Mouse (Mus musculus) neutrophil, adult 65 days (primary cell): ENCODE measurements around the gene Fam241a. TPM values are rescaled to one million over a fixed set of nuclear protein-coding genes. Genes with fewer than 3 reads are reported as not detected.

Experiments
- total RNA-seq: library from RNA; stranded (reverse); gene quantifications from 2 replicates; pipeline ENCODE4 v1.2.4, GENCODE M21; 2023

Fam241a gene
- 23.1 and 28.2 TPM in 2 replicates for total RNA-seq

GRCm38 (mm10) chr3:127895792-127896541 lies at the start of gene Fam241a:
Fam241a (minus strand) TSS chr3:127896324.

GRCm38 (mm10) chr3:127837154-127837865 lies 58.8 kb downstream of the Fam241a start, which contains the start of gene Ap1ar:
Ap1ar (minus strand) TSS chr3:127837523.

Other genes starting within 250 kb of the Fam241a start
- 42.8 and 66.2 TPM in 2 replicates for gene Alpk1, start 115.8 kb downstream of the Fam241a start, total RNA-seq
- gene Tifa, start 106.5 kb downstream of the Fam241a start, total RNA-seq: 29.2 and 38.3 TPM in 2 replicates
- gene Ap1ar, start 58.8 kb downstream of the Fam241a start, total RNA-seq: 11.0 and 13.8 TPM in 2 replicates